Mouse (Mus musculus): ENCODE measurements around the gene Gm49027. TPM values are rescaled to one million over a fixed set of nuclear protein-coding genes. Genes with fewer than 3 reads are reported as not detected.
A peak's percentile ranks its signal among the peaks of the same experiment; 100 is the strongest.
"Not testable (repeated sequence)": the region's sequence is repeated elsewhere in the genome, so short reads cannot be mapped to it uniquely, and the experiment has no call there.

Gm49027 gene
- total RNA-seq (2022) = 1 to 10 TPM; 4.2 to 7.8 (median 5.3) TPM

GRCm38 (mm10) chr5:123525281-123525680, at the start of gene Gm49027:
TSS of gene Gm49027 (minus strand) at chr5:123525488.
- DNase-seq (ENCODE audit: low spot score in 2 of 2) = peak; percentile 2 to 3

GRCm38 (mm10) chr5:123573362-123573761, 48.1 kb upstream of the Gm49027 start:
- DNase-seq (ENCODE audit: low spot score in 2 of 2) = no peak

- DNase-seq (ENCODE audit: low spot score in 2 of 2) = peak; percentile 97 to 98
Observed at GRCm38 (mm10) chr5:123572357-123573186, 47.3 kb upstream of the Gm49027 start, which contains the start of gene Vps33a. TSS of gene Vps33a (minus strand) at chr5:123573038.

- peak in 1 of 2 experiments; percentile 1 for DNase-seq (ENCODE audit: low spot score in 2 of 2)
Observed at GRCm38 (mm10) chr5:123561128-123561527, 35.8 kb upstream of the Gm49027 start.

GRCm38 (mm10) chr5:123559588-123559987, 34.3 kb upstream of the Gm49027 start:
- DNase-seq (ENCODE audit: low spot score in 2 of 2) = no peak

- peak in 1 of 2 experiments; percentile 49 for DNase-seq (ENCODE audit: low spot score in 2 of 2)
Observed at GRCm38 (mm10) chr5:123556451-123556850, 31.2 kb upstream of the Gm49027 start.

GRCm38 (mm10) chr5:123555693-123556092, 30.4 kb upstream of the Gm49027 start:
- no peak for DNase-seq (ENCODE audit: low spot score in 2 of 2)

- DNase-seq (ENCODE audit: low spot score in 2 of 2) = peak; percentile 1
Observed at GRCm38 (mm10) chr5:123533801-123534200, 8.5 kb upstream of the Gm49027 start.

GRCm38 (mm10) chr5:123530056-123530455, 4.8 kb upstream of the Gm49027 start:
- DNase-seq (ENCODE audit: low spot score in 2 of 2) = peak; percentile 2

GRCm38 (mm10) chr5:123528641-123529040, 3.4 kb upstream of the Gm49027 start:
- DNase-seq (ENCODE audit: low spot score in 2 of 2) = peak in 1 of 2 experiments; percentile 2

GRCm38 (mm10) chr5:123525916-123526495, 718 bp upstream of the Gm49027 start:
- peak in 1 of 2 experiments; percentile 1 for DNase-seq (ENCODE audit: low spot score in 2 of 2)

- no peak for DNase-seq (ENCODE audit: low spot score in 2 of 2)
Observed at GRCm38 (mm10) chr5:123524393-123524750, 916 bp downstream of the Gm49027 start.

GRCm38 (mm10) chr5:123523692-123524392, 1.4 kb downstream of the Gm49027 start, which contains the start of gene Diablo:
TSS of gene Diablo (minus strand) at chr5:123524176.
- peak; percentile 95 to 97 for DNase-seq (ENCODE audit: low spot score in 2 of 2)

GRCm38 (mm10) chr5:123522166-123522565, 3.1 kb downstream of the Gm49027 start:
- DNase-seq (ENCODE audit: low spot score in 2 of 2) = peak in 1 of 2 experiments; percentile 1

GRCm38 (mm10) chr5:123521621-123522020, 3.7 kb downstream of the Gm49027 start:
- peak in 1 of 2 experiments; percentile 1 for DNase-seq (ENCODE audit: low spot score in 2 of 2)

GRCm38 (mm10) chr5:123520666-123521065, 4.6 kb downstream of the Gm49027 start:
- peak; percentile 1 to 2 for DNase-seq (ENCODE audit: low spot score in 2 of 2)

- DNase-seq (ENCODE audit: low spot score in 2 of 2) = no peak
Observed at GRCm38 (mm10) chr5:123514871-123515270, 10.4 kb downstream of the Gm49027 start.

- DNase-seq (ENCODE audit: low spot score in 2 of 2) = no peak
Observed at GRCm38 (mm10) chr5:123512102-123512501, 13.2 kb downstream of the Gm49027 start.

GRCm38 (mm10) chr5:123511426-123511825, 13.9 kb downstream of the Gm49027 start:
- DNase-seq (ENCODE audit: low spot score in 2 of 2) = not testable (repeated sequence)

- DNase-seq (ENCODE audit: low spot score in 2 of 2) = no peak
Observed at GRCm38 (mm10) chr5:123510160-123510559, 15.1 kb downstream of the Gm49027 start, which contains the start of gene B3gnt4. TSS of gene B3gnt4 (plus strand) at chr5:123510460.

- DNase-seq (ENCODE audit: low spot score in 2 of 2) = no peak
Observed at GRCm38 (mm10) chr5:123508921-123509320, 16.4 kb downstream of the Gm49027 start.
